Mouse (Mus musculus) C2C12 (cell line): Measurements from ENCODE around the gene Fli1. TPM values are rescaled to one million over a fixed set of nuclear protein-coding genes. Genes with fewer than 3 reads are reported as not detected.

Experiments used
- H3K27me3 ChIP-seq: one replicate; pipeline ENCODE4 v1.6.1; 2011; ENCODE audit not compliant: control insufficient read depth, insufficient read depth, insufficient read length
- H3K36me3 ChIP-seq: one replicate; pipeline ENCODE4 v1.6.1; 2011; ENCODE audit not compliant: control insufficient read depth, insufficient read depth
- H3K4me3 ChIP-seq: one replicate; pipeline ENCODE4 v1.5.1; 2011; ENCODE audit warnings: mild to moderate bottlenecking, control low read depth; ENCODE audit not compliant: poor library complexity, insufficient read depth, severe bottlenecking
- H3K79me2 ChIP-seq: one replicate; pipeline ENCODE4 v1.6.1; 2011; ENCODE audit not compliant: control insufficient read depth, insufficient read depth
- H3K79me3 ChIP-seq: one replicate; pipeline ENCODE4 v1.6.1; 2011; ENCODE audit warnings: low read depth, control low read depth
- H3ac ChIP-seq: one replicate; pipeline ENCODE3; 2011; ENCODE audit warnings: low read depth; ENCODE audit not compliant: control insufficient read depth, insufficient read length
- CEBPB ChIP-seq: IDR thresholded peaks from one replicate; pipeline ENCODE4 v1.6.1; 2011; ENCODE audit warnings: low read depth, mild to moderate bottlenecking, control low read depth, moderate library complexity
- CTCF ChIP-seq: IDR thresholded peaks from one replicate; pipeline ENCODE4 v1.5.1; 2011; ENCODE audit not compliant: control insufficient read depth, insufficient read depth, insufficient read length
- FOSL1 ChIP-seq: IDR thresholded peaks from one replicate; pipeline ENCODE4 v1.8.0; 2011; ENCODE audit warnings: mild to moderate bottlenecking, low read length; ENCODE audit not compliant: poor library complexity, insufficient read depth, severe bottlenecking
- MAX ChIP-seq: IDR thresholded peaks from one replicate; pipeline ENCODE4 v1.6.1; 2011; ENCODE audit warnings: mild to moderate bottlenecking, control low read depth
- MYOD1 ChIP-seq: IDR thresholded peaks from one replicate; pipeline ENCODE4 v1.6.1; 2011; ENCODE audit warnings: low read depth; ENCODE audit not compliant: control insufficient read depth, insufficient read length
- MYOG ChIP-seq: IDR thresholded peaks from one replicate; pipeline ENCODE4 v1.6.1; 2011; ENCODE audit not compliant: control insufficient read depth, insufficient read length; ENCODE audit errors: extremely low read depth
- USF1 ChIP-seq: IDR thresholded peaks from one replicate; pipeline ENCODE4 v1.6.1; 2011; ENCODE audit warnings: low read depth, mild to moderate bottlenecking, control low read depth, moderate library complexity
- polyA plus RNA-seq: library from polyadenylated mRNA; unstranded; fragments of >200 nt; fragmentation: generic; extraction: Trizol; gene quantifications from one replicate; pipeline ENCODE4 v1.2.1, GENCODE M21; 2012; ENCODE audit warnings: missing spikeins

Fli1 gene
- polyA plus RNA-seq, 1 experiment = not detected

GRCm38 (mm10) chr9:32469123-32469751 is 73.4 kb downstream of the Fli1 start:
- H3K79me3 ChIP-seq = no peaks in the 10 kb centered on the region
- no peak overlapping the region for H3K4me3 ChIP-seq
- H3K36me3 ChIP-seq = no peaks in the 10 kb centered on the region
- peaks cover 39% of the 10 kb centered on the region for H3K27me3 ChIP-seq
- H3ac ChIP-seq = no peak overlapping the region
- no peaks in the 10 kb centered on the region for H3K79me2 ChIP-seq
- TF ChIP-seq MYOD1 (no peak), MAX (no peak), CTCF (no peak), FOSL1 (no peak), CEBPB (no peak), USF1 (no peak), MYOG (no peak)

- no peaks in the 10 kb centered on the region for H3K36me3 ChIP-seq
- no peaks in the 10 kb centered on the region for H3K79me3 ChIP-seq
- H3K79me2 ChIP-seq = no peaks in the 10 kb centered on the region
- TF ChIP-seq USF1 = no peak
- TF ChIP-seq MYOD1 = no peak
- TF ChIP-seq MAX = no peak
- TF ChIP-seq CEBPB = no peak
- no peak for TF ChIP-seq MYOG
- TF ChIP-seq CTCF = no peak
- TF ChIP-seq FOSL1 = no peak
- H3ac ChIP-seq = no peak overlapping the region
- no peak overlapping the region for H3K4me3 ChIP-seq
- peaks cover 46% of the 10 kb centered on the region for H3K27me3 ChIP-seq
Observed at GRCm38 (mm10) chr9:32468313-32468712, 74.3 kb downstream of the Fli1 start.

GRCm38 (mm10) chr9:32467443-32467842 is 75.2 kb downstream of the Fli1 start:
- no peaks in the 10 kb centered on the region for H3K79me2 ChIP-seq
- H3K79me3 ChIP-seq = no peaks in the 10 kb centered on the region
- H3K36me3 ChIP-seq = no peaks in the 10 kb centered on the region
- H3K27me3 ChIP-seq = peaks cover 46% of the 10 kb centered on the region
- TF ChIP-seq USF1 = no peak
- TF ChIP-seq MYOD1 = no peak
- no peak for TF ChIP-seq CEBPB
- TF ChIP-seq FOSL1 = no peak
- no peak for TF ChIP-seq MAX
- TF ChIP-seq CTCF = no peak
- TF ChIP-seq MYOG = no peak
- H3ac ChIP-seq = no peak overlapping the region
- no peak overlapping the region for H3K4me3 ChIP-seq

- TF ChIP-seq MAX = no peak
- no peak for TF ChIP-seq MYOD1
- no peak for TF ChIP-seq CEBPB
- TF ChIP-seq FOSL1 = no peak
- TF ChIP-seq CTCF = no peak
- H3ac ChIP-seq = no peak overlapping the region
- H3K79me3 ChIP-seq = no peaks in the 10 kb centered on the region
- no peaks in the 10 kb centered on the region for H3K36me3 ChIP-seq
- H3K79me2 ChIP-seq = no peaks in the 10 kb centered on the region
- H3K27me3 ChIP-seq = peaks cover 46% of the 10 kb centered on the region
- no peak overlapping the region for H3K4me3 ChIP-seq
Observed at GRCm38 (mm10) chr9:32466861-32467260, 75.8 kb downstream of the Fli1 start.

- no peak for TF ChIP-seq MYOG
- TF ChIP-seq MYOD1 = no peak
- TF ChIP-seq CTCF = no peak
- TF ChIP-seq FOSL1 = no peak
- no peak for TF ChIP-seq CEBPB
- no peaks in the 10 kb centered on the region for H3K36me3 ChIP-seq
Observed at GRCm38 (mm10) chr9:32456707-32457106, 86.0 kb downstream of the Fli1 start.

GRCm38 (mm10) chr9:32450161-32450560 is 92.5 kb downstream of the Fli1 start:
- H3K36me3 ChIP-seq = no peaks in the 10 kb centered on the region
- H3K79me3 ChIP-seq = no peaks in the 10 kb centered on the region
- TF ChIP-seq USF1 (no peak), CTCF (no peak), MYOG (no peak), MAX (no peak), FOSL1 (no peak), MYOD1 (no peak), CEBPB (no peak)

More at GRCm38 (mm10) chr9:32456707-32457106, 86.0 kb downstream of the Fli1 start:
- no peak overlapping the region for H3ac ChIP-seq
- no peak overlapping the region for H3K4me3 ChIP-seq
- H3K79me3 ChIP-seq = no peaks in the 10 kb centered on the region
- H3K27me3 ChIP-seq = peaks cover 10% of the 10 kb centered on the region
- no peaks in the 10 kb centered on the region for H3K79me2 ChIP-seq

More at GRCm38 (mm10) chr9:32450161-32450560, 92.5 kb downstream of the Fli1 start:
- no peak overlapping the region for H3ac ChIP-seq
- no peaks in the 10 kb centered on the region for H3K79me2 ChIP-seq
- no peak overlapping the region for H3K4me3 ChIP-seq
- H3K27me3 ChIP-seq = peaks cover 32% of the 10 kb centered on the region
